Mouse (Mus musculus) embryonic facial prominence, embryonic 15.5 days (tissue): ENCODE results near the gene Lgmn. TPM values are rescaled to one million over a fixed set of nuclear protein-coding genes. Genes with fewer than 3 reads are reported as not detected.

ENCODE experiments used
- ATAC-seq: fragments of 200-750 bp; cut with Nextera tagmentation; 2 replicates; pipeline ENCODE4 v1.8.0; 2017; ENCODE audit warnings: low read depth, moderate TSS enrichment; ENCODE audit not compliant: insufficient number of reproducible peaks, low FRiP score, low TSS enrichment
- H3K27ac ChIP-seq: fragments of 300-500 bp; sonication (generic); replicated peaks from 2 replicates; pipeline ENCODE4 v1.5.1; 2015; ENCODE audit warnings: mild to moderate bottlenecking, inconsistent platforms
- H3K27me3 ChIP-seq: fragments of 300-500 bp; sonication (generic); 2 replicates; pipeline ENCODE4 v1.6.1; 2015; ENCODE audit warnings: inconsistent platforms
- H3K36me3 ChIP-seq: fragments of 300-500 bp; sonication (generic); 2 replicates; pipeline ENCODE4 v1.6.1; 2015; ENCODE audit warnings: mild to moderate bottlenecking, inconsistent platforms
- H3K4me1 ChIP-seq: fragments of 300-500 bp; sonication (generic); 2 replicates; pipeline ENCODE4 v1.6.1; 2015; ENCODE audit warnings: inconsistent platforms
- H3K4me2 ChIP-seq: fragments of 300-500 bp; sonication (generic); replicated peaks from 2 replicates; pipeline ENCODE4 v1.6.1; 2015; ENCODE audit warnings: mild to moderate bottlenecking, inconsistent platforms
- H3K4me3 ChIP-seq: fragments of 300-500 bp; sonication (generic); replicated peaks from 2 replicates; pipeline ENCODE4 v1.5.1; 2015; ENCODE audit warnings: mild to moderate bottlenecking, inconsistent platforms
- H3K9ac ChIP-seq: fragments of 300-500 bp; sonication (generic); 2 replicates; pipeline ENCODE4 v1.6.1; 2015; ENCODE audit warnings: inconsistent platforms
- H3K9me3 ChIP-seq: fragments of 300-500 bp; sonication (generic); replicated peaks from 2 replicates; pipeline ENCODE4 v1.6.1; 2016; ENCODE audit warnings: inconsistent platforms
- WGBS: fragments of 180-500 bp; shearing (Covaris S2); methylation state at CpG from one replicate; pipeline ENCODE4 v1.1.7; 2015; 5-methylcytosine and 5-hydroxymethylcytosine counted together
- polyA plus RNA-seq: library from polyadenylated mRNA; unstranded; fragments of >200 nt; fragmentation: Nextera tagmentation; extraction: Ambion mirVana; gene quantifications from 2 replicates; pipeline ENCODE4 v1.2.1, GENCODE M21; 2015

Gene Lgmn
- polyA plus RNA-seq, 1 experiment from 2014 or later = 103 TPM

DNA sequence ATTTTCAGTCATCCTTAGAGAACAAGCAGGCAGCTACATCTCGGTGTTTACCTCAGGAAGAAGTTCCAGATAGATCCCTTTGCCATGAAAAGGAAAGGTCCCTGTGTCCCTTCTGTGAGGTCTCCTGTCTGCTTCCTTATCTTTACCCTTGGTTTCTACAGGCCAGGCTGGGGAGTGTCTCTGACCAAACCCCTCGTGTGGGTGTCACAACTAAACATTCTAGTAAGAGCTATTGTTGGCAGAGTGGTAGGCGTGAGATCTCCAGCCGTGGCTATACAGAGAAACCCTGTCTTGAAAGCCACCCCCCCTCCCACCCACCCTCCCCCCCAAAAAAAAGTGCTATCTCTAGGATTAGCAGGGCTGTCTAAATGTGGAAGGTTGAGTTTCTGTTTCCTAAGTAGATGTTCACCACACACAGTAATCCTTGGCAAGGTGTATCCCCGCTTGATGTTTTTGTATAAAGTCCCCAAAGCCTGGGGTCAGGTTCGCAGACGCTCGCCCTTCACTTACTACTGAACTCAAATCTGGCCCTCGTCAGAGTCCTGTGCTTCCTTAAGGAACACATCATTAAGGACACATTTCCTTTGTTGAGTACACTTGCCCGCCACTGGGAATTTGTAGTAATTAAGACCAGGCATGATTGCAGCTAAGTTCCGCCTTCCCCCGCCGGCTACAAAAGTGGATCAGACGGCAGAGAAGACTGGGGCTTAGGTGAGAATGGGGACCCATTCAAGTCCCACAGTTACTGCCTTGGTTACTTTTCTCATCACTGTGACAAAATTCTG, 94.4 kb downstream of the Lgmn start:
- ATAC-seq = no peak
- H3K27me3 ChIP-seq = no peaks in the 10 kb centered on the region
- no peaks in the 10 kb centered on the region for H3K36me3 ChIP-seq
- no peak overlapping the region for H3K4me2 ChIP-seq
- no peaks in the 10 kb centered on the region for H3K9me3 ChIP-seq
- H3K4me3 ChIP-seq = no peak overlapping the region
- WGBS = 41% methylated on average over 14 of the region's 14 CpGs
- H3K27ac ChIP-seq = no peak overlapping the region
- no peak overlapping the region for H3K9ac ChIP-seq
- H3K4me1 ChIP-seq = peaks cover 7% of the 10 kb centered on the region; the same call in 1 of the 2 replicates

Other genes starting within 250 kb of the Lgmn start
- 8.5 and 8.6 TPM in 2 replicates for gene Rin3, start 156.8 kb downstream of the Lgmn start, polyA plus RNA-seq
- gene Golga5, start 29.3 kb upstream of the Lgmn start, polyA plus RNA-seq = 38.7 and 40.9 TPM in 2 replicates
- gene Chga, start 115.2 kb upstream of the Lgmn start, polyA plus RNA-seq = 8.4 and 8.8 TPM in 2 replicates